Mouse (Mus musculus) G1E (cell line): ENCODE measurements around the gene Pdpn. TPM values are rescaled to one million over a fixed set of nuclear protein-coding genes. Genes with fewer than 3 reads are reported as not detected.

Source experiments
- ATAC-seq: 2 replicates; pipeline ENCODE4 v1.8.0; 2016; ENCODE audit warnings: mild to moderate bottlenecking; ENCODE audit not compliant: insufficient number of reproducible peaks, poor library complexity, low FRiP score, severe bottlenecking; ENCODE audit errors: extremely low read depth
- DNase-seq: peaks from one replicate; pipeline ENCODE4 v3.0.0; 2012; ENCODE audit warnings: low spot score
- H3K27me3 ChIP-seq: 2 replicates; pipeline ENCODE4 v1.6.1; 2012; ENCODE audit warnings: mild to moderate bottlenecking, low read length, inconsistent platforms; ENCODE audit not compliant: insufficient read depth
- H3K36me3 ChIP-seq: replicated peaks from 2 replicates; pipeline ENCODE3; 2012; ENCODE audit warnings: mild to moderate bottlenecking, inconsistent platforms
- H3K4me1 ChIP-seq: 2 replicates; pipeline ENCODE4 v1.6.1; 2012; ENCODE audit warnings: low read depth, low read length, inconsistent platforms, mixed read lengths; ENCODE audit not compliant: insufficient read depth
- H3K4me3 ChIP-seq: 2 replicates; pipeline ENCODE4 v1.5.1; 2012; ENCODE audit warnings: low read depth, mild to moderate bottlenecking, inconsistent platforms, low read length, moderate library complexity, mixed read lengths
- H3K9me3 ChIP-seq: replicated peaks from 2 replicates; pipeline ENCODE4 v1.6.1; 2012; ENCODE audit warnings: inconsistent platforms
- CTCF ChIP-seq: IDR thresholded peaks from 2 replicates; pipeline ENCODE4 v1.5.1; 2012; ENCODE audit warnings: low read depth, low read length, inconsistent platforms, mixed read lengths
- GATA1 ChIP-seq: IDR thresholded peaks from 2 replicates; pipeline ENCODE4 v1.6.1; 2012; ENCODE audit warnings: borderline replicate concordance, low read length, inconsistent platforms, mixed read lengths
- GATA2 ChIP-seq: IDR thresholded peaks from 2 replicates; pipeline ENCODE4 v1.6.1; 2012; ENCODE audit warnings: low read depth, low read length, inconsistent platforms, borderline replicate concordance
- POLR2AphosphoS5 ChIP-seq: IDR thresholded peaks from 2 replicates; pipeline ENCODE4 v1.6.1; 2012; ENCODE audit warnings: low read depth, low read length, inconsistent platforms; ENCODE audit not compliant: insufficient replicate concordance
- TAL1 ChIP-seq: conservative IDR thresholded peaks from 2 replicates; pipeline ENCODE4 v1.6.1; 2012; ENCODE audit warnings: low read depth, low read length, inconsistent platforms, mixed read lengths
- polyA plus RNA-seq: library from polyadenylated mRNA; stranded (reverse); fragments of >175 nt; gene quantifications from 2 replicates; pipeline ENCODE4 v1.2.3, GENCODE M21; 2012
- total RNA-seq, 2 experiments: library from RNA; stranded (forward) in 1 of 2; stranded (reverse) in 1 of 2; fragments of 200-1000 nt in 1 of 2; fragments of >200 nt in 1 of 2; fragmentation: Nextera tagmentation in 1 of 2; gene quantifications; 2 replicates each; pipeline ENCODE4 v1.2.3; 2014 to 2017

The Pdpn gene
- total and polyA plus RNA-seq, 3 experiments: 0.05 TPM; not detected in 2

DNA sequence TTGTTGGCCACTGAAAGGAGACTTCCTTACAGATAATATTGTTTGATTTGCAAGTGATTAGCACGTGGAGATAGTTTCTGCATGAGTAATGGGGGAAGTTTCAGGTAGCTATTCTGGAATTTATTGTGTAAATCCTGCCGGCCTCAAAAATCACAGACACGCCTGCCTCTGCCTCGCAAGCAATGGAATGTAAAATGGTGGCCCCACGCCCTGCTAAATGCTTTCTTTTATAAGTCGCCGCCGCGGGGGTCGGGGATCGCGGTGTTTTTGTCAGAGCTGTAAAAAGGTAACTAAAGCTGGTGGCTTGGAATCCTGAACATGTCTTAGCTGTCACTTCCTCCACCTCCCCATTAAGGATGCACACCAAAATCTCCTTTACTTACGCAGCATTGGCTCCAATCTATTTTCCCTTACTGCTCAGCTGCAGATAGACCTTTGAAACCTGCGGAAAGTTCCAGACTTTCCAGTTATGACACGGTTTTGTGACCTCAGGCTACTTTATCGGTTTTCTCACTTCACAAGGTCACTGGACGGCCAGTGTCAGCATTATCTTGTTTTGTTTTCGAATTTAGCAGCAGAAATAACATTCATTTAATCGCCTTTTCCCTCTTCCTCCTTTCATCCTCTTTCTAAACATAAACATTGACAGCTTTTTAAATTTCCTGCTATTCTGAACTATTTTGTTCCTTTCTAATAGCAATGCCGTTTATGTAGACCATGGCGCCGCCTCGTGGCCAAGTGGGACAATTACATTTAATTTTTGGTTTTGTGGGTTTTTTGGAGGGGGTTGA is 60.9 kb downstream of the Pdpn start:
- TF ChIP-seq POLR2AphosphoS5 (no peak), TAL1 (no peak), CTCF (no peak), GATA2 (no peak), GATA1 (no peak)
- no peak overlapping the region for H3K4me3 ChIP-seq
- no peak for ATAC-seq

DNA sequence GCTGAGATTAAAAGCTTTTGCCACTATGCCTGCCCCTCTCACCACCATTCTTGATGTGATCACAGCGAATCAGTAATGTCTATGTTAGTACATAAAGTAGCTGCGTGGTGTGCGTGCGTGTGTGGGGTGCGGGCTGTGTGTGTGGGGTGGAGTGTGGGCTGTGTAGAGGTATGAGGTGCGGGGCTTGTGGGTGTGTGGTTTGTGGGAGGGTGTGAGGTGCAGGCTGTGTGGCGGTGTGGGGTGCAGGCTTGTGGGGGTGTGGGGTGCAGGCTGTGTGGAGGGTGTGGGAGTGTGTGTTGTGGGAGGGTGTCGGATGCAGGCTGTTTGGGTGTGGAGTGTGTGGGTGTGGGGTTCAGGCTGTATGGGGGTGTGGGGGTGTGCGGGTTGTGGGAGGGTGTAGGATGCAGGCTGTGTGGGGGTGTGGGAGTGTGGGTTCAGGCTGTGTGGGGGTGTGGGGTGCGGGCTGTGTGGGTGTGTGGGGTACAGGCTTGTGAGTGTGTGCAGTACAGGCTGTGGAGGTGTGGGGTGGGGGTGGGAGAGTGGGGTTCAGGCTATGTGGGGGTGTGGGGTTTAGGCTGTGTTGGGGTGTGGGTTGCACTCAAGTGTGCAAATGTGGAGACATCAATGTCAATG is 67.5 kb downstream of the Pdpn start:
- Histone ChIP-seq H3K4me3 (no peak overlapping the region), H3K27me3 (no peaks in the 10 kb centered on the region), H3K4me1 (no peaks in the 10 kb centered on the region), H3K9me3 (peaks cover 9% of the 10 kb centered on the region), H3K36me3 (no peaks in the 10 kb centered on the region)
- TF ChIP-seq POLR2AphosphoS5 (no peak), GATA1 (no peak), CTCF (no peak), TAL1 (no peak), GATA2 (no peak)
- ATAC-seq (no peak), DNase-seq (no peak)

More for the DNA sequence above, 60.9 kb downstream of the Pdpn start:
- Histone ChIP-seq H3K27me3 (no peaks in the 10 kb centered on the region), H3K9me3 (peaks cover 4% of the 10 kb centered on the region), H3K4me1 (no peaks in the 10 kb centered on the region), H3K36me3 (no peaks in the 10 kb centered on the region)
- peak; percentile 6 for DNase-seq

- Histone ChIP-seq H3K27me3 (no peaks in the 10 kb centered on the region), H3K4me3 (no peak overlapping the region), H3K4me1 (no peaks in the 10 kb centered on the region), H3K36me3 (no peaks in the 10 kb centered on the region), H3K9me3 (peaks cover 9% of the 10 kb centered on the region)
- DNase-seq: no peak
- no peak for ATAC-seq
- no peak for TF ChIP-seq POLR2AphosphoS5
These were observed 68.3 kb downstream of the Pdpn start for GRCm38 (mm10) chr4:143231110-143231509.

- no peak for TF ChIP-seq TAL1
- TF ChIP-seq GATA1: no peak
- no peak for TF ChIP-seq CTCF
- no peak for TF ChIP-seq POLR2AphosphoS5
- no peak for TF ChIP-seq GATA2
- ATAC-seq: no peak
- no peaks in the 10 kb centered on the region for H3K4me1 ChIP-seq
These were observed 71.4 kb downstream of the Pdpn start for GRCm38 (mm10) chr4:143227976-143228375.

GRCm38 (mm10) chr4:143225886-143226285 is 73.5 kb downstream of the Pdpn start:
- Histone ChIP-seq H3K36me3 (no peaks in the 10 kb centered on the region), H3K4me1 (no peaks in the 10 kb centered on the region), H3K27me3 (peaks cover 3% of the 10 kb centered on the region; the same call in 1 of the 2 replicates), H3K9me3 (no peaks in the 10 kb centered on the region), H3K4me3 (no peak overlapping the region)
- TF ChIP-seq GATA1 (no peak), CTCF (no peak), GATA2 (no peak), TAL1 (no peak), POLR2AphosphoS5 (no peak)
- DNase-seq: no peak
- no peak for ATAC-seq

More at GRCm38 (mm10) chr4:143227976-143228375, 71.4 kb downstream of the Pdpn start:
- Histone ChIP-seq H3K9me3 (peaks cover 2% of the 10 kb centered on the region; the same call in 1 of the 2 replicates), H3K4me3 (no peak overlapping the region), H3K27me3 (peaks cover 3% of the 10 kb centered on the region; the same call in 1 of the 2 replicates), H3K36me3 (no peaks in the 10 kb centered on the region)
- no peak for DNase-seq

- Histone ChIP-seq H3K27me3 (peaks cover 5% of the 10 kb centered on the region), H3K4me1 (peaks cover 9% of the 10 kb centered on the region), H3K4me3 (no peak overlapping the region), H3K9me3 (no peaks in the 10 kb centered on the region), H3K36me3 (no peaks in the 10 kb centered on the region)
- no peak for DNase-seq
- no peak for ATAC-seq
- no peak for TF ChIP-seq POLR2AphosphoS5
- TF ChIP-seq GATA2: no peak
These were observed 80.0 kb downstream of the Pdpn start for GRCm38 (mm10) chr4:143219316-143219751.
